Mouse (Mus musculus) MEL (cell line): ENCODE measurements at regions not wholly inside any gene's neighbourhood (a gene's known extent, or its start where the extent isn't known, plus 50 kb on each side); places are given as distances from the start of the nearest gene placed in this dataset.

Experiments
- CTCF ChIP-seq, 3 experiments: IDR thresholded peaks in 2 of 3; conservative IDR thresholded peaks in 1 of 3; 2 replicates each; pipeline ENCODE4 v1.5.1; 2011 to 2012; ENCODE audit warnings: low read length in 3 of 3, low read depth in 2 of 3, mild to moderate bottlenecking in 2 of 3, improper control_type of control experiment in 1 of 3, inconsistent platforms in 1 of 3, mixed read lengths in 1 of 3, moderate library complexity in 1 of 3; ENCODE audit not compliant: control insufficient read depth in 1 of 3, insufficient read depth in 1 of 3, poor library complexity in 1 of 3, severe bottlenecking in 1 of 3
- E2F4 ChIP-seq: IDR thresholded peaks from 2 replicates; pipeline ENCODE4 v1.6.1; 2011; ENCODE audit warnings: low read depth, low read length, improper control_type of control experiment, borderline replicate concordance
- GATA1 ChIP-seq: IDR thresholded peaks from 2 replicates; pipeline ENCODE4 v1.6.1; 2011; ENCODE audit warnings: low read depth, low read length, improper control_type of control experiment

GRCm38 (mm10) chr12:77776755-77777154 lies 417.3 kb upstream of the Gm6657 start:
- TF ChIP-seq CTCF (IDR thresholded peaks at IDR 0.05 in 2 of 3, conservative IDR thresholded peaks at IDR 0.05 in 1 of 3; ENCODE audit: control insufficient read depth in 1 of 3, insufficient read depth in 1 of 3, low read depth in 2 of 3, low read length in 3 of 3, poor library complexity in 1 of 3, severe bottlenecking in 1 of 3) (no peak), E2F4 (no peak), GATA1 (no peak)
